Mouse (Mus musculus): ENCODE data around the gene Dip2a.

GRCm38 (mm10) chr10:76371736-76372135 is 26.6 kb upstream of the Dip2a start:
- TF ChIP-seq TAL1 (IDR thresholded peaks at IDR 0.05; ENCODE audit: low read length) = no peak
- TF ChIP-seq GATA1 (IDR thresholded peaks at IDR 0.05; ENCODE audit: low read length) = no peak

All from erythroblast, embryonic 14.5 days (primary cell).